Mouse (Mus musculus) liver, postnatal 0 days (tissue): ENCODE data around the gene Nudt5.

Source experiments
- CTCF ChIP-seq: sonication (generic); IDR thresholded peaks from 2 replicates; pipeline ENCODE4 v1.5.1; 2016; ENCODE audit warnings: antibody characterized with exemption, low read depth
- EP300 ChIP-seq: IDR thresholded peaks from 2 replicates; pipeline ENCODE4 v1.6.1; 2016; ENCODE audit warnings: antibody characterized with exemption, low read depth, mild to moderate bottlenecking

GRCm38 (mm10) chr2:5844181-5844872, 492 bp upstream of the Nudt5 start:
- TF ChIP-seq CTCF: no peak
- no peak for TF ChIP-seq EP300
